Mouse (Mus musculus): Measurements from ENCODE around the gene Pik3r2. TPM values are rescaled to one million over a fixed set of nuclear protein-coding genes. Genes with fewer than 3 reads are reported as not detected.

Pik3r2 gene
- polyA plus RNA-seq, 1 experiment from 2014 or later = 37.4 TPM

GRCm38 (mm10) chr8:70791975-70792691, 15.6 kb upstream of the Pik3r2 start:
- no peaks in the 10 kb centered on the region for H3K27me3 ChIP-seq (replicated peaks; ENCODE audit: control insufficient read depth, insufficient read depth, low read length)
- H3K27ac ChIP-seq (ENCODE audit: low read depth, low read length) = peak overlapping the region; percentile 3; the same call in 1 of the 2 replicates
- peak overlapping the region; percentile 67 for H3K4me2 ChIP-seq (replicated peaks; ENCODE audit: low read depth)
- H3K36me3 ChIP-seq (ENCODE audit: control insufficient read depth, insufficient read depth) = peaks cover 20% of the 10 kb centered on the region
- WGBS = 2% methylated on average over 58 of the region's 58 CpGs
- ATAC-seq = peak; percentile 62
- TF ChIP-seq CTCF (IDR thresholded peaks at IDR 0.05; ENCODE audit: low read depth) = no peak
- peak overlapping the region; percentile 58 for H3K9ac ChIP-seq (ENCODE audit: low read depth, low read length)
- H3K9me3 ChIP-seq (ENCODE audit: control insufficient read depth) = no peaks in the 10 kb centered on the region
- peak overlapping the region; percentile 45 for H3K4me3 ChIP-seq (ENCODE audit: low read depth, low read length)
- peaks cover 14% of the 10 kb centered on the region for H3K4me1 ChIP-seq (replicated peaks; ENCODE audit: control insufficient read depth, insufficient read depth, low read length)

- Histone ChIP-seq H3K36me3 (ENCODE audit: control insufficient read depth, insufficient read depth) (peaks cover 26% of the 10 kb centered on the region), H3K4me1 (replicated peaks; ENCODE audit: control insufficient read depth, insufficient read depth, low read length) (peaks cover 11% of the 10 kb centered on the region), H3K27me3 (replicated peaks; ENCODE audit: control insufficient read depth, insufficient read depth, low read length) (no peaks in the 10 kb centered on the region), H3K9ac (ENCODE audit: low read depth, low read length) (peak overlapping the region; percentile 58; the same call in 1 of the 2 replicates), H3K4me3 (ENCODE audit: low read depth, low read length) (peak overlapping the region; percentile 45), H3K4me2 (replicated peaks; ENCODE audit: low read depth) (peak overlapping the region; percentile 67), H3K27ac (ENCODE audit: low read depth, low read length) (no peak overlapping the region), H3K9me3 (ENCODE audit: control insufficient read depth) (no peaks in the 10 kb centered on the region)
- no peak for TF ChIP-seq CTCF (IDR thresholded peaks at IDR 0.05; ENCODE audit: low read depth)
- WGBS = 37% methylated on average over 7 of the region's 7 CpGs
- no peak for ATAC-seq
Observed at GRCm38 (mm10) chr8:70791294-70791701, 14.8 kb upstream of the Pik3r2 start.

- 46% methylated on average over 8 of the region's 8 CpGs for WGBS
- Histone ChIP-seq H3K9me3 (ENCODE audit: control insufficient read depth) (no peaks in the 10 kb centered on the region), H3K27ac (ENCODE audit: low read depth, low read length) (no peak overlapping the region), H3K27me3 (replicated peaks; ENCODE audit: control insufficient read depth, insufficient read depth, low read length) (no peaks in the 10 kb centered on the region), H3K9ac (ENCODE audit: low read depth, low read length) (peak overlapping the region; percentile 58; the same call in 1 of the 2 replicates), H3K4me3 (ENCODE audit: low read depth, low read length) (no peak overlapping the region; the same call in 1 of the 2 replicates), H3K36me3 (ENCODE audit: control insufficient read depth, insufficient read depth) (peaks cover 31% of the 10 kb centered on the region), H3K4me1 (replicated peaks; ENCODE audit: control insufficient read depth, insufficient read depth, low read length) (peaks cover 10% of the 10 kb centered on the region; the same call in 1 of the 2 replicates), H3K4me2 (replicated peaks; ENCODE audit: low read depth) (peak overlapping the region; percentile 67)
- ATAC-seq = no peak
- no peak for TF ChIP-seq CTCF (IDR thresholded peaks at IDR 0.05; ENCODE audit: low read depth)
Observed at GRCm38 (mm10) chr8:70790846-70791245, 14.3 kb upstream of the Pik3r2 start.

- Histone ChIP-seq H3K9me3 (ENCODE audit: control insufficient read depth) (no peaks in the 10 kb centered on the region), H3K36me3 (ENCODE audit: control insufficient read depth, insufficient read depth) (peaks cover 48% of the 10 kb centered on the region), H3K4me1 (replicated peaks; ENCODE audit: control insufficient read depth, insufficient read depth, low read length) (peaks cover 10% of the 10 kb centered on the region; the same call in 1 of the 2 replicates), H3K27me3 (replicated peaks; ENCODE audit: control insufficient read depth, insufficient read depth, low read length) (no peaks in the 10 kb centered on the region), H3K4me3 (ENCODE audit: low read depth, low read length) (no peak overlapping the region), H3K4me2 (replicated peaks; ENCODE audit: low read depth) (no peak overlapping the region), H3K27ac (ENCODE audit: low read depth, low read length) (no peak overlapping the region), H3K9ac (ENCODE audit: low read depth, low read length) (no peak overlapping the region)
- no peak for ATAC-seq
- TF ChIP-seq CTCF (IDR thresholded peaks at IDR 0.05; ENCODE audit: low read depth) = no peak
- WGBS = 90% methylated on average over 10 of the region's 10 CpGs
Observed at GRCm38 (mm10) chr8:70789046-70789445, 12.5 kb upstream of the Pik3r2 start.

- Histone ChIP-seq H3K9ac (ENCODE audit: low read depth, low read length) (no peak overlapping the region), H3K4me1 (replicated peaks; ENCODE audit: control insufficient read depth, insufficient read depth, low read length) (peaks cover 10% of the 10 kb centered on the region; the same call in 1 of the 2 replicates), H3K27me3 (replicated peaks; ENCODE audit: control insufficient read depth, insufficient read depth, low read length) (no peaks in the 10 kb centered on the region), H3K36me3 (ENCODE audit: control insufficient read depth, insufficient read depth) (peaks cover 57% of the 10 kb centered on the region), H3K9me3 (ENCODE audit: control insufficient read depth) (no peaks in the 10 kb centered on the region), H3K4me3 (ENCODE audit: low read depth, low read length) (no peak overlapping the region), H3K27ac (ENCODE audit: low read depth, low read length) (no peak overlapping the region), H3K4me2 (replicated peaks; ENCODE audit: low read depth) (peak overlapping the region; percentile 33)
- no peak for TF ChIP-seq CTCF (IDR thresholded peaks at IDR 0.05; ENCODE audit: low read depth)
- 32% methylated on average over 30 of the region's 30 CpGs for WGBS
- peak; percentile 46 for ATAC-seq
Observed at GRCm38 (mm10) chr8:70787941-70788667, 11.6 kb upstream of the Pik3r2 start.

- H3K27ac ChIP-seq (ENCODE audit: low read depth, low read length) = no peak overlapping the region
- no peaks in the 10 kb centered on the region for H3K9me3 ChIP-seq (ENCODE audit: control insufficient read depth)
- no peak for ATAC-seq
- H3K4me2 ChIP-seq (replicated peaks; ENCODE audit: low read depth) = no peak overlapping the region
- no peak for TF ChIP-seq CTCF (IDR thresholded peaks at IDR 0.05; ENCODE audit: low read depth)
- H3K4me3 ChIP-seq (ENCODE audit: low read depth, low read length) = no peak overlapping the region
- H3K36me3 ChIP-seq (ENCODE audit: control insufficient read depth, insufficient read depth) = peaks cover 61% of the 10 kb centered on the region
- H3K27me3 ChIP-seq (replicated peaks; ENCODE audit: control insufficient read depth, insufficient read depth, low read length) = no peaks in the 10 kb centered on the region
- 83% methylated on average over 3 of the region's 3 CpGs for WGBS
- no peak overlapping the region for H3K9ac ChIP-seq (ENCODE audit: low read depth, low read length)
- peaks cover 10% of the 10 kb centered on the region; the same call in 1 of the 2 replicates for H3K4me1 ChIP-seq (replicated peaks; ENCODE audit: control insufficient read depth, insufficient read depth, low read length)
Observed at GRCm38 (mm10) chr8:70787051-70787445, 10.5 kb upstream of the Pik3r2 start.

Data from intestine, postnatal 0 days (tissue).